Mouse (Mus musculus) CH12.LX (cell line): Measurements from ENCODE around the gene Picalm. TPM values are rescaled to one million over a fixed set of nuclear protein-coding genes. Genes with fewer than 3 reads are reported as not detected.

Experiments used
- DNase-seq: peaks from one replicate; pipeline ENCODE4 v3.0.0-alpha.2; 2013; ENCODE audit errors: extremely low read depth
- H3K27ac ChIP-seq: 2 replicates; pipeline ENCODE4 v1.5.1; 2012; ENCODE audit warnings: low read depth, mild to moderate bottlenecking, control low read depth, moderate library complexity; ENCODE audit not compliant: insufficient read depth
- H3K27me3 ChIP-seq: replicated peaks from 2 replicates; pipeline ENCODE3; 2012; ENCODE audit warnings: inconsistent platforms
- H3K36me3 ChIP-seq, 2 experiments: replicated peaks in 1 of 2; 2 replicates each; pipeline versions ENCODE3 to v1.6.1; 2012; ENCODE audit warnings: inconsistent platforms in 1 of 2, low read length in 1 of 2, mild to moderate bottlenecking in 1 of 2, mixed read lengths in 1 of 2, moderate library complexity in 1 of 2; ENCODE audit not compliant: control insufficient read depth in 1 of 2, insufficient read depth in 1 of 2
- H3K4me1 ChIP-seq, 2 experiments: 2 replicates each; pipeline ENCODE4 v1.6.1; 2012; ENCODE audit warnings: inconsistent platforms in 1 of 2, moderate library complexity in 1 of 2; ENCODE audit not compliant: insufficient read depth in 2 of 2, control insufficient read depth in 1 of 2
- H3K4me2 ChIP-seq: 2 replicates; pipeline ENCODE4 v1.6.1; 2012; ENCODE audit warnings: low read depth, mild to moderate bottlenecking, control low read depth; ENCODE audit not compliant: poor library complexity, insufficient read depth, severe bottlenecking
- H3K4me3 ChIP-seq, 3 experiments: fragments of 150-350 bp in 1 of 3; sonication (generic) in 1 of 3; replicated peaks in 1 of 3; 2 replicates each; pipeline versions ENCODE3 to v1.5.1; 2011 to 2012; ENCODE audit warnings: low read depth in 2 of 3, low read length in 2 of 3, mild to moderate bottlenecking in 2 of 3, moderate library complexity in 2 of 3, control low read depth in 1 of 3, improper control_type of control experiment in 1 of 3, inconsistent platforms in 1 of 3, mixed read lengths in 1 of 3; ENCODE audit not compliant: poor library complexity in 1 of 3
- H3K79me2 ChIP-seq: replicated peaks from 2 replicates; pipeline ENCODE4 v1.6.1; 2012; ENCODE audit warnings: mild to moderate bottlenecking, moderate library complexity; ENCODE audit not compliant: control insufficient read depth, poor library complexity, insufficient read depth, severe bottlenecking; ENCODE audit errors: extremely low read depth
- H3K9ac ChIP-seq: 2 replicates; pipeline ENCODE4 v1.6.1; 2012; ENCODE audit warnings: low read depth, mild to moderate bottlenecking, control low read depth, moderate library complexity; ENCODE audit not compliant: insufficient read depth
- H3K9me3 ChIP-seq: replicated peaks from 2 replicates; pipeline ENCODE3; 2012; ENCODE audit warnings: low read length, inconsistent platforms, mixed read lengths
- CHD1 ChIP-seq: IDR thresholded peaks from 2 replicates; pipeline ENCODE4 v1.6.1; 2012; ENCODE audit warnings: low read depth, low read length, improper control_type of control experiment, inconsistent platforms
- CHD2 ChIP-seq: IDR thresholded peaks from 2 replicates; pipeline ENCODE4 v1.6.1; 2011; ENCODE audit warnings: low read length, improper control_type of control experiment
- E2F4 ChIP-seq: IDR thresholded peaks from 2 replicates; pipeline ENCODE4 v1.6.1; 2011; ENCODE audit warnings: low read depth, low read length, improper control_type of control experiment; ENCODE audit not compliant: insufficient replicate concordance
- ELF1 ChIP-seq: IDR thresholded peaks from 2 replicates; pipeline ENCODE4 v1.6.1; 2014; ENCODE audit warnings: low read depth, mild to moderate bottlenecking, inconsistent platforms, low read length, improper control_type of control experiment
- EP300 ChIP-seq: IDR thresholded peaks from 2 replicates; pipeline ENCODE4 v1.6.1; 2011; ENCODE audit warnings: low read length, improper control_type of control experiment
- ETS1 ChIP-seq: conservative IDR thresholded peaks from 2 replicates; pipeline ENCODE4 v1.6.1; 2012; ENCODE audit warnings: low read depth, mild to moderate bottlenecking, inconsistent platforms, low read length, improper control_type of control experiment, moderate library complexity
- GABPA ChIP-seq: IDR thresholded peaks from 2 replicates; pipeline ENCODE4 v1.6.1; 2012; ENCODE audit warnings: low read depth, low read length, improper control_type of control experiment, inconsistent platforms; ENCODE audit not compliant: insufficient replicate concordance
- IRF4 ChIP-seq: IDR thresholded peaks from 2 replicates; pipeline ENCODE4 v1.6.1; 2014; ENCODE audit warnings: low read depth, mild to moderate bottlenecking, inconsistent platforms, low read length, improper control_type of control experiment
- JUN ChIP-seq: IDR thresholded peaks from 2 replicates; pipeline ENCODE4 v1.6.1; 2011; ENCODE audit warnings: low read depth, mild to moderate bottlenecking, low read length, improper control_type of control experiment, moderate library complexity; ENCODE audit not compliant: insufficient read depth
- JUND ChIP-seq: conservative IDR thresholded peaks from 2 replicates; pipeline ENCODE4 v1.6.1; 2011; ENCODE audit warnings: low read depth, low read length, improper control_type of control experiment
- KAT2A ChIP-seq: IDR thresholded peaks from 2 replicates; pipeline ENCODE4 v1.6.1; 2012; ENCODE audit warnings: low read length, improper control_type of control experiment, inconsistent platforms; ENCODE audit not compliant: insufficient replicate concordance
- MAFK ChIP-seq: IDR thresholded peaks from 2 replicates; pipeline ENCODE4 v1.6.1; 2011; ENCODE audit warnings: low read length, improper control_type of control experiment; ENCODE audit not compliant: insufficient replicate concordance
- MAX ChIP-seq: IDR thresholded peaks from 2 replicates; pipeline ENCODE4 v1.6.1; 2011; ENCODE audit warnings: low read length, improper control_type of control experiment
- MYC ChIP-seq: IDR thresholded peaks from 2 replicates; pipeline ENCODE4 v1.6.1; 2011; ENCODE audit warnings: low read depth, mild to moderate bottlenecking, improper control_type of control experiment, low read length
- NRF1 ChIP-seq: IDR thresholded peaks from 2 replicates; pipeline ENCODE4 v1.6.1; 2014; ENCODE audit warnings: low read depth, mild to moderate bottlenecking, inconsistent platforms, low read length, improper control_type of control experiment, moderate library complexity
- PAX5 ChIP-seq: IDR thresholded peaks from 2 replicates; pipeline ENCODE4 v1.6.1; 2012; ENCODE audit warnings: low read length, inconsistent platforms, mixed read lengths
- POLR2AphosphoS2 ChIP-seq: IDR thresholded peaks from 2 replicates; pipeline ENCODE4 v1.6.1; 2011; ENCODE audit warnings: low read depth, low read length, improper control_type of control experiment
- RAD21 ChIP-seq: IDR thresholded peaks from 2 replicates; pipeline ENCODE4 v1.6.1; 2011; ENCODE audit warnings: low read depth, mild to moderate bottlenecking, low read length, improper control_type of control experiment, moderate library complexity
- SIN3A ChIP-seq: IDR thresholded peaks from 2 replicates; pipeline ENCODE4 v1.6.1; 2012; ENCODE audit warnings: low read length, improper control_type of control experiment, inconsistent platforms
- SMC3 ChIP-seq: IDR thresholded peaks from 2 replicates; pipeline ENCODE4 v1.6.1; 2011; ENCODE audit warnings: low read depth, low read length, improper control_type of control experiment
- TCF12 ChIP-seq: IDR thresholded peaks from 2 replicates; pipeline ENCODE4 v1.6.1; 2014; ENCODE audit warnings: low read depth, mild to moderate bottlenecking, inconsistent platforms, low read length, improper control_type of control experiment
- USF1 ChIP-seq: IDR thresholded peaks from 2 replicates; pipeline ENCODE4 v1.6.1; 2014; ENCODE audit warnings: low read depth, mild to moderate bottlenecking, inconsistent platforms, low read length, improper control_type of control experiment
- USF2 ChIP-seq: conservative IDR thresholded peaks from 2 replicates; pipeline ENCODE4 v1.6.1; 2011; ENCODE audit warnings: low read depth, low read length, improper control_type of control experiment
- ZKSCAN1 ChIP-seq: IDR thresholded peaks from 2 replicates; pipeline ENCODE4 v1.6.1; 2012; ENCODE audit warnings: low read depth, inconsistent platforms, low read length, improper control_type of control experiment, borderline replicate concordance
- ZNF384 ChIP-seq: IDR thresholded peaks from 2 replicates; pipeline ENCODE4 v1.6.1; 2012; ENCODE audit warnings: low read depth, low read length, improper control_type of control experiment, inconsistent platforms
- dilution Hi-C: fragments of 300-500 bp; cut with MboI; formaldehyde crosslinking; loops from 2 replicates; pipeline ENCODE4 v1.14.3; 2020; ENCODE audit warnings: low sequenced_read_pairs; ENCODE audit not compliant: extremely low pct_unique_long_range_greater_than_20kb, extremely low pct_ligation_motif_present
- in situ Hi-C: fragments of 300-500 bp; cut with MboI; formaldehyde crosslinking; loops from 3 replicates; pipeline ENCODE4 v1.14.3; 2019; ENCODE audit warnings: low sequenced_read_pairs, low pct_ligation_motif_present, low pct_unique_long_range_greater_than_20kb, mixed read lengths
- polyA plus RNA-seq: library from polyadenylated mRNA; unstranded; fragments of >175 nt; gene quantifications from 2 replicates; pipeline ENCODE4 v1.2.1, GENCODE M21; 2012; ENCODE audit warnings: low read depth; ENCODE audit not compliant: insufficient read length
- total RNA-seq, 2 experiments: library from RNA; depleted of rRNA; stranded (reverse); fragments of 300-350 nt in 1 of 2; fragments of >200 nt in 1 of 2; gene quantifications; 2 replicates each; pipeline ENCODE4 v1.2.3; 2012 to 2014

The Picalm gene
- total and polyA plus RNA-seq, 3 experiments: 27.6 to 94.3 (median 53.4) TPM

GRCm38 (mm10) chr7:90200251-90200650 lies 70.2 kb downstream of the Picalm start:
- H3K4me1 ChIP-seq: peaks cover 3 to 9% of the 10 kb centered on the region in 2 experiments; a peak in 3 of 4 replicates
- no peak overlapping the region for H3K27ac ChIP-seq
- dilution Hi-C loops (no loop called here), in situ Hi-C loops (no loop called here)
- H3K79me2 ChIP-seq: 0 out of 2 replicates have a peak, but pooled peaks cover 2% of the 10 kb centered on the region
- no peak for DNase-seq
- no peak overlapping the region for H3K4me2 ChIP-seq
- TF ChIP-seq ZNF384 (no peak), SIN3A (no peak), CHD2 (no peak), ETS1 (no peak), GABPA (no peak), JUN (no peak), E2F4 (no peak)
- H3K4me3 ChIP-seq: no peak overlapping the region
- H3K36me3 ChIP-seq: peaks cover 28 to 69% of the 10 kb centered on the region in 2 experiments
- no peak overlapping the region for H3K9ac ChIP-seq
- H3K27me3 ChIP-seq: no peaks in the 10 kb centered on the region
- H3K9me3 ChIP-seq: no peaks in the 10 kb centered on the region

- dilution Hi-C loops (no loop called here), in situ Hi-C loops (no loop called here)
- H3K79me2 ChIP-seq: 0 out of 2 replicates have a peak, but pooled peaks cover 2% of the 10 kb centered on the region
- TF ChIP-seq JUND: peak; percentile 67
- no peak for TF ChIP-seq CHD1
- H3K4me2 ChIP-seq: no peak overlapping the region
- no peak for DNase-seq
- H3K4me1 ChIP-seq: peaks cover 3 to 9% of the 10 kb centered on the region in 2 experiments; a peak in 3 of 4 replicates
- H3K4me3 ChIP-seq: no peak overlapping the region
- no peak overlapping the region for H3K27ac ChIP-seq
- peaks cover 20 to 70% of the 10 kb centered on the region in 2 experiments for H3K36me3 ChIP-seq
- no peak overlapping the region for H3K9ac ChIP-seq
- no peaks in the 10 kb centered on the region for H3K9me3 ChIP-seq
- H3K27me3 ChIP-seq: no peaks in the 10 kb centered on the region
Measured at GRCm38 (mm10) chr7:90201877-90202465, 72.0 kb downstream of the Picalm start.

- Histone ChIP-seq H3K79me2 (0 out of 2 replicates have a peak, but pooled peaks cover 2% of the 10 kb centered on the region), H3K4me3 (no peak overlapping the region), H3K9ac (no peak overlapping the region), H3K4me1 (peaks cover 3 to 9% of the 10 kb centered on the region in 2 experiments; a peak in 3 of 4 replicates), H3K27ac (no peak overlapping the region), H3K27me3 (no peaks in the 10 kb centered on the region), H3K9me3 (no peaks in the 10 kb centered on the region), H3K36me3 (peaks cover 26 to 69% of the 10 kb centered on the region in 2 experiments), H3K4me2 (no peak overlapping the region)
- no peak for DNase-seq
- dilution Hi-C loops: no loop called here
- TF ChIP-seq POLR2AphosphoS2 (no peak), MAX (no peak), NRF1 (no peak), KAT2A (no peak), SIN3A (no peak), ZKSCAN1 (no peak), PAX5 (no peak), ELF1 (no peak), JUN (no peak), EP300 (no peak), TCF12 (no peak), RAD21 (no peak), ETS1 (no peak), USF1 (no peak), MAFK (no peak), IRF4 (no peak), USF2 (no peak), MYC (no peak), SMC3 (no peak), JUND (no peak)
- in situ Hi-C loops: no loop called here
Measured at GRCm38 (mm10) chr7:90203914-90204313, 73.9 kb downstream of the Picalm start.
